Mouse (Mus musculus): Measurements from ENCODE around the gene Sorcs3.

GRCm38 (mm10) chr19:48204476-48204875, 1.3 kb upstream of the Sorcs3 start:
- no peak for TF ChIP-seq POLR2A (IDR thresholded peaks at IDR 0.05; ENCODE audit: insufficient read length, low read depth)
- TF ChIP-seq USF1 (IDR thresholded peaks at IDR 0.05; ENCODE audit: low read depth), result no peak
- TF ChIP-seq CEBPB (IDR thresholded peaks at IDR 0.05; ENCODE audit: insufficient read depth, poor library complexity, severe bottlenecking), result no peak
- TF ChIP-seq SRF (IDR thresholded peaks at IDR 0.05; ENCODE audit: control insufficient read depth, insufficient read length, low read depth), result no peak
- no peak for TF ChIP-seq POLR2AphosphoS2 (IDR thresholded peaks at IDR 0.05; ENCODE audit: insufficient read length, low read depth)
- no peak for TF ChIP-seq MAX (IDR thresholded peaks at IDR 0.05; ENCODE audit: low read depth)
- TF ChIP-seq E2F4 (IDR thresholded peaks at IDR 0.05; ENCODE audit: insufficient read depth), result no peak
- TF ChIP-seq MYOD1 (IDR thresholded peaks at IDR 0.05; ENCODE audit: control insufficient read depth in 1 of 3, insufficient read length in 2 of 3, low read depth in 2 of 3), result no peak
- TF ChIP-seq TCF12 (IDR thresholded peaks at IDR 0.05; ENCODE audit: insufficient read depth, poor library complexity, severe bottlenecking), result no peak
- no peak for TF ChIP-seq MYOG (IDR thresholded peaks at IDR 0.05; ENCODE audit: control insufficient read depth in 1 of 3, insufficient read depth in 1 of 3, insufficient read length in 2 of 3, low read depth in 2 of 3)
- no peak for TF ChIP-seq TCF3 (IDR thresholded peaks at IDR 0.05; ENCODE audit: insufficient read length, low read depth)
